Mouse (Mus musculus) layer of hippocampus, postnatal 10 days (tissue): Measurements from ENCODE around the gene Auts2. TPM values are rescaled to one million over a fixed set of nuclear protein-coding genes. Genes with fewer than 3 reads are reported as not detected.

ENCODE experiments used
- DNase-seq, 2 experiments: peaks; one replicate each; pipeline ENCODE4 v3.0.0; 2021; ENCODE audit warnings: low spot score in 2 of 2
- total RNA-seq, 2 experiments: library from RNA; stranded (reverse); gene quantifications; 2 replicates each; pipeline ENCODE4 v1.2.3; 2021

Gene Auts2
- total RNA-seq, 2 experiments from 2014 or later = 137 to 150 TPM

- DNase-seq = no peak
These were observed 594.5 kb downstream of the Auts2 start for GRCm38 (mm10) chr5:131948571-131949151.

GRCm38 (mm10) chr5:131946801-131947200, 596.3 kb downstream of the Auts2 start:
- no peak for DNase-seq

- no peak for DNase-seq
These were observed 598.4 kb downstream of the Auts2 start for GRCm38 (mm10) chr5:131944761-131945160.

GRCm38 (mm10) chr5:131928696-131929095, 614.4 kb downstream of the Auts2 start:
- DNase-seq = no peak

- no peak for DNase-seq
These were observed 620.4 kb downstream of the Auts2 start for GRCm38 (mm10) chr5:131922759-131923158.

GRCm38 (mm10) chr5:131922118-131922517, 621.0 kb downstream of the Auts2 start:
- DNase-seq = no peak

GRCm38 (mm10) chr5:131919983-131920777, 623.0 kb downstream of the Auts2 start:
- no peak for DNase-seq

- no peak for DNase-seq
These were observed 626.2 kb downstream of the Auts2 start for GRCm38 (mm10) chr5:131916791-131917403.

- no peak for DNase-seq
These were observed 629.6 kb downstream of the Auts2 start for GRCm38 (mm10) chr5:131913562-131913961.

- no peak for DNase-seq
These were observed 630.2 kb downstream of the Auts2 start for GRCm38 (mm10) chr5:131912983-131913382.

GRCm38 (mm10) chr5:131906313-131906712, 636.8 kb downstream of the Auts2 start:
- no peak for DNase-seq

- DNase-seq = no peak
These were observed 638.7 kb downstream of the Auts2 start for GRCm38 (mm10) chr5:131904478-131904877.

- no peak for DNase-seq
These were observed 645.0 kb downstream of the Auts2 start for GRCm38 (mm10) chr5:131898048-131898638.

GRCm38 (mm10) chr5:131886636-131887035, 656.5 kb downstream of the Auts2 start:
- no peak for DNase-seq

GRCm38 (mm10) chr5:131876569-131876968, 666.6 kb downstream of the Auts2 start:
- DNase-seq = no peak

GRCm38 (mm10) chr5:131875976-131876375, 667.2 kb downstream of the Auts2 start:
- DNase-seq = no peak

GRCm38 (mm10) chr5:131873116-131873515, 670.0 kb downstream of the Auts2 start:
- DNase-seq = peak in 1 of 2 experiments; percentile 27

GRCm38 (mm10) chr5:131869711-131870499, 673.2 kb downstream of the Auts2 start:
- DNase-seq = no peak

- no peak for DNase-seq
These were observed 677.9 kb downstream of the Auts2 start for GRCm38 (mm10) chr5:131865200-131865599.

GRCm38 (mm10) chr5:131857976-131858375, 685.2 kb downstream of the Auts2 start:
- no peak for DNase-seq

GRCm38 (mm10) chr5:131855358-131855757, 687.8 kb downstream of the Auts2 start:
- peak in 1 of 2 experiments; percentile 22 for DNase-seq
